Mouse (Mus musculus) urinary bladder, adult 18-20 months (tissue): ENCODE data around the gene Olfr1204.

Experiments
- DNase-seq, 2 experiments: peaks; one replicate each; pipeline ENCODE4 v3.0.0; 2022; ENCODE audit warnings: low spot score in 2 of 2, mixed read lengths in 2 of 2

The Olfr1204 gene

GRCm38 (mm10) chr2:88848992-88849391 is at the start of gene Olfr1204:
Gene Olfr1204 (plus strand): TSS chr2:88849292.
- no peak for DNase-seq

GRCm38 (mm10) chr2:88814196-88814595 is 34.9 kb upstream of the Olfr1204 start, which contains the start of gene Olfr1202:
Gene Olfr1202 (plus strand): TSS chr2:88814496.
- DNase-seq = no peak

- no peak for DNase-seq
Measured at GRCm38 (mm10) chr2:88829437-88829836, 19.7 kb upstream of the Olfr1204 start, which contains the start of gene Olfr1205. Gene Olfr1205 (plus strand): TSS chr2:88829737.

GRCm38 (mm10) chr2:88838477-88838876 is 10.6 kb upstream of the Olfr1204 start:
- no peak for DNase-seq

GRCm38 (mm10) chr2:88862931-88863330 is 13.8 kb downstream of the Olfr1204 start, which contains the start of gene Olfr1206:
Gene Olfr1206 (plus strand): TSS chr2:88863231.
- no peak for DNase-seq

- no peak for DNase-seq
Measured at GRCm38 (mm10) chr2:88902211-88902610, 53.1 kb downstream of the Olfr1204 start, which contains the start of gene Olfr1208. Gene Olfr1208 (minus strand): TSS chr2:88902311.
